Mouse (Mus musculus) heart, postnatal 36 days (tissue): ENCODE measurements around the gene Med16. TPM values are rescaled to one million over a fixed set of nuclear protein-coding genes. Genes with fewer than 3 reads are reported as not detected.

ENCODE experiments used
- DNase-seq, 2 experiments: peaks; one replicate each; pipeline ENCODE4 v3.0.0; 2021 to 2022
- intact Hi-C: fragments of 180-260 bp; cut with DNase I; formaldehyde crosslinking; loops from one replicate; pipeline ENCODE4 v1.15.1; 2025
- total RNA-seq, 2 experiments: library from RNA; stranded (reverse); gene quantifications; 2 replicates each; pipeline ENCODE4 v1.2.3; 2021

The Med16 gene
- total RNA-seq, 2 experiments from 2014 or later = 53.0 to 53.2 TPM

DNA sequence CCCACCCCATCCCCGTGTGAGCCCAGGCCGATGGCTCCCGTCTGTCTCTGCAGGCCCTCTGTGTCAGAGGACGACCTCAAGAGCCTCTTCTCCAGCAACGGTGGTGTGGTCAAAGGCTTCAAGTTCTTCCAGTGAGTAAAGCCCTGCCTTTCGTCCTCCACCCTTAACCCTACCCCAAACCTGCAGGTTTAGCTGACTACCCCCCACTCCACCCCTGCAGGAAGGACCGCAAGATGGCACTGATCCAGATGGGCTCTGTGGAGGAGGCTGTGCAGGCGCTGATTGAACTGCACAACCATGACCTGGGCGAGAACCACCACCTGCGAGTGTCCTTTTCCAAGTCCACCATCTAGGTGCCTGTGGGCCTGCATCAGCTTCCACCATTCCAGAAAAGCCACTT is 45.8 kb downstream of the Med16 start:
- intact Hi-C loops = no loop called here
- DNase-seq = no peak

DNA sequence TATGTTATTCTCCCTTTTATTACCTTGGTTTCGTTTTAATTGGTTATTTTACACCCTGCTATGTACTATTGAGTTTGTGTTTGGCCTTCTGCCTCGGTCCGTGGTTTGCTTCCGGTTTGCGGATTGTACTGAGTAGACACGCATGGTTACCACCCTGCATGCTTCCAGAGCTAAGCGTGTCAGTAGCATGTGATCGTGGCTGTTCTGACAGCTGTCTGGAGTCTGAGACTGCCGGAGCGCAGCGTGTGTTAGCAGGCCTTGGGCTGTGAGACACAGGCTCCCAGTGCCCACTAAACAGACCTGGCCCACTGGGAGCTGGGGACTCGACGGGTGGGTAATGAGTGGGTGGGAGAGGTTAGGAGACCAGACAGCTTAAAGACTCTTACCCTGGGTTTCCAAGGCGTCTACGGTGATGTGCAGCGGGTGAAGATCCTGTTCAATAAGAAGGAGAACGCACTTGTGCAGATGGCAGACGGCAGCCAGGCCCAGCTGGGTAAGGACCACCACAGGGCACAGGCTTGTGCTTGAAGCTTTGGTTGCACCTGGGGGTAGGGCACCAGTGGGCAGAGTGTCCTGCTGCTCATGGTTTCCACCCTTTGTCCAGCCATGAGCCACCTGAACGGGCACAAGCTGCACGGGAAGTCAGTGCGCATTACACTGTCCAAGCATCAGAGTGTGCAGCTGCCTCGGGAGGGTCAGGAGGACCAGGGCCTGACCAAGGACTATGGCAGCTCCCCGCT is 46.5 kb downstream of the Med16 start:
- DNase-seq = no peak
- intact Hi-C loops = no loop called here

DNA sequence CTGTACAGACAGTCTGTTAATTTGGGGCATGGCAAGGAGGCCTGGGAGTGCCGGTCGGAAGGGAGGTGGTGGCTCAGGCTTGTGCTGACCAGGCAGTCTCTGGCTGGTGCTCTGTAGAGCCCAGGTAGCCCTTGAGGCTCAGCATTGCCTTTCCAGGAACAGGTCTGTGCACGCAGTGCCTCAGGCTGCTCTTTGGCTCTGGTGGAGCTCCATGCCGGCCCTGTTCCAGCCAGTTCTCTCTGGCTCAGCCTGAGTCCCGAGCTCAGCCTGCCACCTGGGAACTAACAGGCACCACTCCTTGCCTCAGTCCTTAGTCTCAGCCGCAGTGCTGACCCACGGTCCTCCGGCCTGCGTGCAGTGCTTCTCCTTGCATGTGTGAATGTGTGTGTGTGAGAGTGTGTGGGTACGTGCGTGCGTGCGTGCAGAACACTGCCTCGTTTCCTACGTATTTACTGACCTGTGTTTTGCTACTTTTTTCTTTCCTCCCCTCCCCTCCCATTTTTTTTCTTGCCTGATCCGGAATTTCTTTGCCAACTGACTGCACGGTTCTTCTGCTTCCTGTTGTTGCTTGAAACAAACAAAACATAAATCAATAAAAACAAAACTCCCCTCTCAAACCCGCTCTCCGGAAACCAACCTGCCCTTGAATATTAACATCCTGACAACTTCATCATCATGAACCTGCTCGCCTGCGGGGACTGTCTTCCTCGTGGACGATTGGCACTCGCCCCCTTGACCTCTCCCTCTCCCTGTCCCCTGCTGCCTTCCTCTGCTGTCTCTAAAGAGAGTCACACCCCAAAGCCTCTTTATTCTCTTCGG is 47.3 kb downstream of the Med16 start:
- intact Hi-C loops = no loop called here

DNA sequence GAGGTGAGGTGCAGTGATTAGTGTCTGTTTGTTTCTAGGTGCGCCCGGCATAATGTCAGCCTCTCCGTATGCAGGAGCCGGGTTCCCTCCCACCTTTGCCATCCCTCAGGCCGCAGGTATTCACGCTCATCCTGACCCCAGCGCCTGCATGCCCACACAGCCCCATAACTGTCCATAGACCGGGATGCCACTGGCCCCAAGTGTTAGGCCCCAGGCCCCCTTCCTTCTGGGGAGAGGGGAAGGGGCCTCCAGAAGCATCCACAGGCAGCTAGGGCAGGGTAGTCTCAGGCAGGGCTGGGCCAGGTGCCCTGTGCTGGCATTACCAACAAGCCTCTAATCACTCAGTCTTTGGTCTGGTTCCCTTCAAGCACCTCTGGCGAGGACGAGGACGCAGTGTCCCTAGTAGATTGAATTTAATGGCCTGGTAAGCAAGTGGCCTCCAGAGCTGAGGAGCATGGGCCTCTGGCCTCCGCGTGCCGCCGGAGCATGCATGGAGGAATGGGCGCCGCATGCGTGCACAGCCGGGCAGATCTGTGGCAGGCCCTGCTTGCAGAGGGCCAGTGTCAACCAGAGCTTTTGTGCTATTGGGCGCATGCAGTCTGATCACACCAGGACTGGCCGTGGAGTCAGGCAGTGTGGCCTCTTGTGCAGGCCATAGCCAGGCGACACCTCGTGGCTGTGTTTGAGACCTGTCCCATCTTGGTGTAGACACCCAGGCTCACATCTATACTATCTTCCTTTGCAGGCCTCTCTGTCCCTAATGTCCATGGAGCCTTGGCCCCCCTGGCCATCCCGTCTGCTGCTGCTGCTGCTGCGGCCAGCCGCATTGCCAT is 48.4 kb downstream of the Med16 start:
- DNase-seq = no peak
- intact Hi-C loops = no loop called here

More for the DNA sequence above, 47.3 kb downstream of the Med16 start:
- no peak for DNase-seq

DNA sequence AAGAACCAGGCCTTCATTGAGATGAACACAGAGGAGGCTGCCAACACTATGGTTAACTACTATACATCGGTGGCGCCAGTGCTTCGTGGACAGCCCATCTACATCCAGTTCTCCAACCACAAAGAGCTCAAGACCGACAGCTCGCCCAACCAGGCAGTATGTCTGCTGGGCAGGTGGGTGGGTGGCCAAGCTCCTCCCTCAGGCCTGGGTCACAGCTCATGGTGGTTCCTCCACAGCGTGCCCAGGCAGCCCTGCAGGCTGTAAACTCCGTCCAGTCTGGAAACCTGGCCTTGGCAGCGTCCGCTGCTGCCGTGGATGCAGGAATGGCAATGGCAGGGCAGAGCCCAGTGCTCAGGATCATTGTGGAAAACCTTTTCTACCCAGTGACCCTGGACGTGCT is 49.6 kb downstream of the Med16 start:
- no peak for DNase-seq
- intact Hi-C loops = loop anchor here (2.0 kb wide), 1 partner anchor 18 kb away; no protein-coding TSS in a partner anchor

DNA sequence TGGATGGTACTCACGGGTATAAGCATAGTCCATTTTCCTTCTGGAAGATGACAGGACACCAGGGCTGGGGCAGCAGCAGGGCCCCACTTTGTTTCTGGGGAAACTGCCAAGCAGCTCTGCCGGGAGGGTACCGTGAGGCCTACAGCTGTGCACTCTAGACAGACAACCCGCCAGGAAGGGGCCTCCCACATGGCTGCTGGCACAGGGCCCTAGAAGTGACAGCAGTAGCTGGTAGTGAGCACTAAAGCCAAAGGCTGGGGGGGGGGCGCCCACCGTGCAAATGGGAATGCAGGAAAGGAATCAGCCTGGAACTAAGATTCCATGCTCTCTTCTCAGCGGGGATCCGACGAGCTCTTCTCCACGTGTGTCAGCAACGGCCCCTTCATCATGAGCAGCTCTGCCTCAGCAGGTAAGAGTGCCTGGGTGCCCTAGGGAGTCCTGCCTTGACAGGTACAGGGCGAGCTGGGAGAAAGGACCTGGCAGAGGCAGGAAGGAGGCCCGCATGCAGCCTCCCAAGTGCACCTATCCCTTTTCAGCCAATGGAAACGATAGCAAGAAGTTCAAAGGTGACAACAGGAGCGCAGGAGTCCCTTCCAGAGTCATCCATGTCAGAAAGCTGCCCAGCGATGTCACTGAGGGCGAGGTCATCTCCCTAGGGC is 50.2 kb downstream of the Med16 start:
- intact Hi-C loops = loop anchor here (2.0 kb wide), 1 partner anchor 18 kb away; no protein-coding TSS in a partner anchor

DNA sequence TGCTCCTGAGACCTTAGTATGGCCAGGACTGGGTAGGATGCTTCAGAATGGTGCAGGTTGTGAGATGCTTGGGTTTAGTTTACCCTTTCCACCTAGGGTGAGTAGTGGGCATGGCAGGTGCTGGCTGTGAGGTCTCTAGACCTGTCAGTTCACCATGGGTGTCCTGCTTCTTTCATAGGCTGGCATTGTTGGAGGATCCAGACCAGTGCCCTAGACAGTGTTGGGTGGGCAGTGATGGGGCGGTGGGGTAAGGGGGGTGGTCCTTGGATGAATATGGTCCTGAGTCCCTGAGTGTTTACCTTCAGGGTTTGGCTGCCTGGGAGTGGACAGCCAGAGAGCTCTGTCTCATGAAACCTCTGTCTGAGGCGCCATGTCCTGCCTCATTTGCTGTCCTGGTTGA is 50.8 kb downstream of the Med16 start:
- intact Hi-C loops = loop anchor here (2.0 kb wide), 1 partner anchor 17 kb away; no protein-coding TSS in a partner anchor
- DNase-seq = no peak

More for the DNA sequence above, 50.2 kb downstream of the Med16 start:
- peak; percentile 60 to 66 for DNase-seq

DNA sequence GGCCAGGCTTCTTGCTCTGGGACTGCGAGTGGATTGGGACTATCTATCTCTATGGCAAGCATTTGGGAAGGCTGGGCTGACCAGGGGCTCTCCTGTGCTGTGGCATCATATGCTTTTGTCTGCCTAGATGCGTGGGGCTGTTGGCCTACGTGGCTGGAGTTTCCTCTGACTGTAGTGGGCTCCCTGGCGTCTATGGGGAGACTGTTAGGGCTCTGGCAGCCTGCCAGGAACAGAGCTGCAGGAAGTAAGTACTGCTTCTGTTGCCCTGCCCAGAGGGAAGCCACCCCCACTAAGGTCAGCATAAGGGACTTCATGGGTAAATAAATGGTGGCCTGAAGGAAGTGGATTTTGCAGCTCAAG is 51.3 kb downstream of the Med16 start:
- peak; percentile 71 to 74 for DNase-seq
- intact Hi-C loops = no loop called here

DNA sequence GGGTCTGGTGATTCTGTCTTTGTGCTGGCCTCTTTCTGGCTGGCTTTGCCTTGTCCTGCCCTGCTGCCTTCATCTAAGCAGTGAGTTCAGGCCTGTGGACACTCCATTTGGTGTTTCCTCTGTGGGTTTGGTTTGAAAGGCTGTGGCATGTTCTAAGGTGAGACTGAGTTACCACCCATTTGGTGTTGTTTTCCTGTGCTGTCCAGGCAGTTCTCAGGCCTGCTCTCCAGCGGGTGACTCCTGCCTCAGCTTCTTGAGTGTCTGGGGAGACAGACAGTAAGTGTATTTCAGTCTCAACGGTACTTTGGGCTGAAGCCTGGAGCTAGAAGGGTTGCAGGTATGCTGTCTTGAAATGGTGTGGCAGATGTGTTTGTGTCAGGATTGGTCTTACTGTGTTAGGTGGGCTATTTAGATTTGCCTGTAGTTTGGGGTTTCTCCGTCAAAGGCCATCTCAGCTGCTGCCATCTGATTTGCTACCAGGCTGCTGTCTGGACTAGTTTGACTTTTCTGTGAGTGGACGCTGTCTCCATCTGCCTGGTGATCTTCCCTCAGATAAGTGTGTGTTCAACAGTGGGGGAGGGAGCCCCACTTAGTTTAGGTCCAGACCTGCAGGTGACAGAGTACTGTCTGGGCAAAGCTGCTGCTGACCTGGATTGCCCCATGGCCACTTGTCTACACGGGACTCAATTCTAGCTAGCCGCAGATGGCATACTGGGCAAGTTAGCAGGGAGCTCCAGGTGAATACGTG is 51.8 kb downstream of the Med16 start:
- intact Hi-C loops = no loop called here
- no peak for DNase-seq

DNA sequence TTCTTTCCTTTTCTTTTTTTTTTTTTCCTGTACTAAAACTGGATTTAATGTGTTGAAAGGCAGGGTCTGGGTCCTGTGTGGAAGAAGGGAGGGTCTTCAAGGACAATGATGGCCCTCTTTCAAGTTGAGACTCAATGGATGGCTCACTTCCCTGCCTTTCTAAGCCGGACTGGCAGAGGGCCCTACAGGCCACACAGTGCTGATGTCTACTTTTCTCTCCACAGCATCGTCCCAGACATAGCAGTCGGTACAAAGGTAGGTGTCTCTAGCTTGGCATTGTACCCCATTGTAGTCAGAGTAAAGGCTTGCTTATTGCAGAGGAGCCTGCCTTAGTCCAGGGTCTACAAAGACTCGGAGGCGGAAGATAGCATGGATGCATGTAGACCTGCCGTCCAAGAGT is 52.4 kb downstream of the Med16 start:
- intact Hi-C loops = no loop called here

DNA sequence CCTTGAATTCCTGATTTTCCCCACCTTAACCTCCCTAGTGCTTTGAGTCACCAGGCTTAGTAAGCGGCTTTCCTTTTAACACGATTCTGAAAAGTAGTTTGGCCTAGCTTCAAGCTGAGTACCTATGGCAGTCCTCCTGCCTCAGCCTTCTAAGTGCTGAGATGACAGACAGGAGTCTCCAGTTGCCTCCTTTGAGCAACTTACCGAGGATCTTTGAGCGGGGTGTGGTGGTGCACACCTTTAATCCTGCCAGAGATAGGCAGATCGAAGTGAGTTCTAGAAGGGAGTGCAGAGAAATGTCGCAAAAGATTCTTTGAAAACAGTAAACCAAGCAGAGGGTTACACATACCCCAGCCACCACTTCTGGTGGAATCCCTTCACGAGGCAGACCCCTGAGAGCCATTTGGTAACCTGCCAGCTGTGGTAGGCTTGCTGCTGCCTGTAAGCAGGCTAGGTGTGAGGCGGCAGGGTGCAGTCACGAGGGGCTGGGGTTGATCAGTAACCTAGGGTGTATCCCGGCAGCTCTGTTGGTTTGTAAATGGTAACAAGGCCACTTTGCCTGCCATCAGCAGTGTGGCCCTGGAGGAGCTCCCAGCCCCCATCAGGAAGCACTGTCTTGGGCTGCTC is 53.1 kb downstream of the Med16 start:
- intact Hi-C loops = no loop called here
- no peak for DNase-seq

More for the DNA sequence above, 52.4 kb downstream of the Med16 start:
- DNase-seq = no peak

DNA sequence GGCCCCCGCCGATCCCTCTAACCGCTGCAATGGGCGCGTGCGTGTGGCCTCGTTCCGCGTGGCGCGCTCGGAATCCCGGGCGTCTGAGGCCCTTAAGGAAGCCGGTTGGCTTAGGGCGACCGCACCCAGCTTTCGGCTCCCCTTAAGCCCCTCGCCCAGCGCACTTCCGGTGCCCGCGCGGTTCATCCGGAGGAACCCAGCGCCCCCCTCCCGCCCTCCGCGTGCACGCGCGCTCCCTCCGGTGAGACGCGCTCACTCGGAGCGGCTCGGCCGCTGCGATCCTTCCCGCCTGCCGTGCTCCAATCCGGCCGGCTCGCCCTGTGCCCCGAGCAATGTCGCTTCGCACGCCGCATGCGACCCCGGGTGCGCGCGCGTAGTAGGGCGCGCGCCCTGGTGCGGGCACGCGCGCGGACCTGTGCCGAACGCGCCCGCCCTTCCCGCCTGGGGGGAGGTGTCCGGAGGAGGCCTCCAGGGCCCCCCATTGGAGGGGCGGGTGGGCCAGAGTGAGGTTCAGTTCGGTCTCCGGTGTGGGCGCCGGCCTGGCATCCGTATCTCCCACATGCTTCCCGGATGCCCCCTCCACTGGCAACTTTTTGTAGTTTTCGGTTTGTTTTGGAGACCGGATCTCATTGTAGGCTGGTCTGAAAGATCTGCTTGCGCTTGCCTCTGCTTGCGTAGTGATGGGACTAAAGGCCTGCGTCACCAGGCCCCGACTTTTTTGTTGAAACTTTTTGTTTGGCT is 53.8 kb downstream of the Med16 start:
- peak; percentile 69 to 79 for DNase-seq
- intact Hi-C loops = no loop called here

DNA sequence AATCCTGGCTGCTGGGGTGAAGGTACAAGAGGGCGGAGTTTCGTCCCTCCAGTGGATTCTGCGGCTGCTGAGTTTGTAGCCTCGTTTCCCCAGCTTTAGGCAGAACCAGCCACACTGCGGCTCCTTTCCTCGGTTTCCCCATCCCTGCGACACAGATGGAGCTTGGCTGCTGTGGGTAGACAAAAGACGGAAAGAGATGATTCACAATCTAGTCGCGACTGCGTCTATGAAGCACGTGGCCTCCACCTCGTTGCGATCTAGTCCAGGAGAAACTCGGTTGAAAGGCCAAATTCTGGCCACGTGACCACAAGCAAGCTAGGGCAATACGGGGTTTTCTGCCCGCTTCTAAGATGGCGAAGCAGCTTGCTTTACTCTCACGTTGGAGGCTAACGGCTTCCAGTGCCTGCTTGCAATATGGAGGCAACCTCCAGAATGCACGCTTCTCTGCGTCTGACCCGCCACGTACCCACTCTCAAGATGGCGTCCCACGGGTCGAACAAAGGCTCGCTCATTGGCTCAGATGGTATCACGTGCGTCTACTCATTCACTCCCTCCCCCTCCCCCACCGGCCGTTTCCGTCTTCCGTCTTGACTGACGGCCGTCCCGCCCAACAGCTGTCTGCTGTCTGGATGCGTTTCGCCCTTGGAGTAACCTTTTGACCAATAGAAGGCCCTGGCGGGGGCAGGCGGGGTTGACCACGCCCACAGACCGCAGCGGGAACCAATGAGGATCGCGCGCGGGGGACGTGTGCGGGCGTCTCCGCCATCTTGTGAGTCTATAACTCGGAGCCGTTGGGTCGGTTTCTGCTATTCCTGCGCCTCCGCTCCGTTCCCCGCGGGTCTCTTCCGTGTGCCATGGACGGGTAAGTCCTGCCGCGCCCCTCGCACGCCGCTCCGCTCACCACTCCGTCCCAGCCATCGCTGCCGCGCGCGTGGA is 54.6 kb downstream of the Med16 start, which contains the start of gene Ptbp1:
Gene Ptbp1, plus strand, starts transcription at position 568 of the 936 bp plus-strand sequence.
- intact Hi-C loops = no loop called here
- DNase-seq = peak; percentile 96 to 97

DNA sequence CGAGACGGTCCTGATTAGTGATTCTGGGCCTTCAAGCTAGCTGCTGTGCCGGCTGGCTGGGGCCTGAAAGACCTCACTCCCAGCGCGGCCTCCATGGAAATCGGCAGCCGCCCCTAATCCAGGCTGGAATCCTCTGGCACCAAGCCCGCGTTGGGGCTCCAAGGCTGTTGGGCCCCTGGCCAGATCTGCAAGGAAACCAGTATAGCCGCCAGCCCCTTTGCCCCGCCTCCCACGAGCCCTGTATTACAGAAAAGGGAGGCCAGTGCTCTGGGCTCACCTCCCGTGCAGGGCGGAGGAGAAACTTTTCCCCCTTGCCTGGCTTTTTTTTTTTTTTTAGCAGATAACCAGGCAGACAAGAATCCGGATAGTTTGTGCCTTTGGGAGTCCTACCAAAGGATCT is 55.3 kb downstream of the Med16 start:
- peak; percentile 95 to 98 for DNase-seq
- intact Hi-C loops = no loop called here

DNA sequence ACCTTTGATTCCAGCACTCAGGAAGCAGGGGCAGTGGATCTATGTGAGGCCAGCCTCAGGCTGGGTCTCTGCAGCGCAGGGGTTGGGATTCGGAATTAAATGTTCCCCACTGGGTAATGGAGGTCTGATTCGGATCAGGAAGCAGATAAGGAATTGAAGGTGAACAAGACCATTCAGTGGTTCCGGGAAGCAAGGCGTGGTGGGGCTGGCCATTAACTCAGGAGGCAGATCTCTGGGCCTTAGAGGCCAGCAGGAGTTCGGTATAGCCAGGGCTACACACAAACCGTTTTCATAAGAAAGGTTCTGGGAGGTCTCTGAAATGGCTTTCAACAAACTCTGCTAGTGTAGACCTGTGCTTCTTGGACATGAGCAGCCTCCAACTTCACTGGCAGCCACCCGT is 55.9 kb downstream of the Med16 start:
- intact Hi-C loops = no loop called here
- DNase-seq = peak in 1 of 2 experiments; percentile 48

DNA sequence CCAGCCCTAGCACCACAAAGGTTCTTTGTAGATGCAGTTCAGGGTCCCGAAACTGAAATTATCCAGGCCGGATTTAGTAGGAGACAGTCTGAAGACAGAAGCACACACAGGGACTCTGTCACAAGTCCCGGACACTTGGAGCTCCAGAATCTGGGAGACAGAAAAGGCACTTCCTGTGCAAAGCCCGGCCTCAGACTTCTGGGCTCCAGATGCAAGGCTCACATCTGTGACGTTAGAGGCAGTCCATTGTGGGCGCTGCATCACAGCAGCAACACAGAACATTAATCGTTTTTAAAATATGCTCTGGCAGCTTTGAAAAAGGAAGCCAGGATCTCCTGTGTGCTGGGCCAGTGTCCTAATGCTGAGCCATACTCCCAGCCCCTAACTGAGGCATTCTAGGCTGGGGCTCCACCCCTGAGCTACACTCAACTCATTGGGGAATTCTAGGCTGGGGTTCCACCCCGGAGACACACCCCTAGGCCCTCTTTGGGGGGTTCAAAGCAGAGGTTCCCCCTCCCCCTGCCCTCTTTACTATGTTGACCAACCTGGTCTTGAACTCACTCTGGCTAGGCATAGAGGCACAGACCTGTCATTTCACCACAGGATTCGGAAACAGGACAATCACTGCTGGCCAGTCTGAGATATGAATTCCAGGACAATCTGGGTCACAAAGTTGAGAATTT is 56.5 kb downstream of the Med16 start:
- peak; percentile 51 to 58 for DNase-seq
- intact Hi-C loops = no loop called here

DNA sequence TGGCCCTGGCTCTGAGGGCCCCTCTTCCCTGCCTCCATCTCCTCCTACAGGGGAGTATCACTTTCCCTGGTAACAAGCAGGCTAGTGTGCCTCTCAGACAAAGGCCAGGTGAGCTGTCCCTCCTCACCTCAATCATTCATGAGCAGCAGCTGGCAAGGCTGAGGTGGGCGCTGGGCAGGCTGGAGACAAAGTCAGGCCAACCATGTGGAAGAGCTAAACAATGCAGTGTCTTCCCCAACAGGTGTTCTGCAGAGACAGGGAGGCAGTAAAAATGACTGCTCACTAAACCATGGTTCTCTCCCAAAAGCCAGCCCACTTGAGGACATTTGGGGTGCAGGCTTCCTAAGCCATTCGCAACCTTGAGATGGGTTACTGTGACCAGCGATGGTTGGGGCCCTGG is 57.1 kb downstream of the Med16 start:
- DNase-seq = no peak
- intact Hi-C loops = no loop called here
